Mouse (Mus musculus) heart, postnatal 36 days (tissue): ENCODE results near the gene Rdm1. TPM values are rescaled to one million over a fixed set of nuclear protein-coding genes. Genes with fewer than 3 reads are reported as not detected.
"Not testable (repeated sequence)": the region's sequence is repeated elsewhere in the genome, so short reads cannot be mapped to it uniquely, and the experiment has no call there.

Source experiments
- DNase-seq, 2 experiments: peaks; one replicate each; pipeline ENCODE4 v3.0.0; 2021 to 2022
- intact Hi-C: fragments of 180-260 bp; cut with DNase I; formaldehyde crosslinking; loops from one replicate; pipeline ENCODE4 v1.15.1; 2025
- total RNA-seq, 2 experiments: library from RNA; stranded (reverse); gene quantifications; 2 replicates each; pipeline ENCODE4 v1.2.3; 2021

Gene Rdm1
- total RNA-seq, result 10 to 100 TPM; 41.6 to 47.3 TPM

- peak; percentile 79 to 81 for DNase-seq
- intact Hi-C loops, result loop anchor here (2.0 kb wide), 1 partner anchor 30 kb away; no protein-coding TSS in a partner anchor
Measured at GRCm38 (mm10) chr11:101626995-101627856, at the start of gene Rdm1. Gene Rdm1, plus strand, starts transcription at chr11:101627195.

GRCm38 (mm10) chr11:101581081-101581764 is 45.8 kb upstream of the Rdm1 start:
- intact Hi-C loops, result no loop called here
- DNase-seq, result no peak

GRCm38 (mm10) chr11:101582054-101583035 is 44.6 kb upstream of the Rdm1 start, which contains the start of gene Tmem106a:
Gene Tmem106a, plus strand, starts transcription at chr11:101582242.
- DNase-seq, result peak; percentile 67 to 72
- intact Hi-C loops, result no loop called here

- DNase-seq, result no peak
- intact Hi-C loops, result no loop called here
Measured at GRCm38 (mm10) chr11:101583205-101583604, 43.8 kb upstream of the Rdm1 start.

GRCm38 (mm10) chr11:101585031-101585430 is 42.0 kb upstream of the Rdm1 start:
- intact Hi-C loops, DNase-seq: not testable (repeated sequence)

GRCm38 (mm10) chr11:101585805-101586204 is 41.2 kb upstream of the Rdm1 start:
- no peak for DNase-seq
- intact Hi-C loops, result no loop called here

- no peak for DNase-seq
- intact Hi-C loops, result no loop called here
Measured at GRCm38 (mm10) chr11:101587676-101588075, 39.3 kb upstream of the Rdm1 start.

GRCm38 (mm10) chr11:101588868-101589267 is 38.1 kb upstream of the Rdm1 start:
- DNase-seq, result no peak
- intact Hi-C loops, result no loop called here

- intact Hi-C loops, result no loop called here
- peak; percentile 51 to 65 for DNase-seq
Measured at GRCm38 (mm10) chr11:101589444-101589843, 37.6 kb upstream of the Rdm1 start.

GRCm38 (mm10) chr11:101589989-101590624 is 36.9 kb upstream of the Rdm1 start:
- DNase-seq, result no peak
- intact Hi-C loops, result no loop called here

- intact Hi-C loops, result no loop called here
- DNase-seq, result no peak
Measured at GRCm38 (mm10) chr11:101599156-101599555, 27.8 kb upstream of the Rdm1 start, which contains the start of gene Gm11634. Gene Gm11634, minus strand, starts transcription at chr11:101599256.

GRCm38 (mm10) chr11:101602491-101602890 is 24.5 kb upstream of the Rdm1 start:
- intact Hi-C loops, result no loop called here
- DNase-seq, result peak; percentile 62 to 66

GRCm38 (mm10) chr11:101604116-101604515 is 22.9 kb upstream of the Rdm1 start:
- DNase-seq, result no peak
- intact Hi-C loops, result no loop called here

GRCm38 (mm10) chr11:101604531-101605453 is 22.2 kb upstream of the Rdm1 start:
- DNase-seq, result peak; percentile 61 to 75

GRCm38 (mm10) chr11:101607134-101607533 is 19.9 kb upstream of the Rdm1 start:
- intact Hi-C loops, DNase-seq: not testable (repeated sequence)

More at GRCm38 (mm10) chr11:101604531-101605453, 22.2 kb upstream of the Rdm1 start:
- intact Hi-C loops, result not testable (repeated sequence)

GRCm38 (mm10) chr11:101610445-101610844 is 16.6 kb upstream of the Rdm1 start:
- DNase-seq, result no peak
- intact Hi-C loops, result no loop called here

GRCm38 (mm10) chr11:101613596-101613995 is 13.4 kb upstream of the Rdm1 start:
- intact Hi-C loops, result no loop called here
- no peak for DNase-seq

GRCm38 (mm10) chr11:101614116-101614515 is 12.9 kb upstream of the Rdm1 start:
- intact Hi-C loops, result no loop called here
- no peak for DNase-seq

- no peak for DNase-seq
- intact Hi-C loops, result no loop called here
Measured at GRCm38 (mm10) chr11:101615380-101615779, 11.6 kb upstream of the Rdm1 start.
